Comparison of ENCODE assay signal across 18 mouse cellular contexts in genomic region chr15:80413070-80413469, GRCm38 (mm10).
"Had no signal": no experiment of that assay in that cellular context is flagged by ENCODE, and none has a peak within 500 bp of the region (broad histone marks: within the 10 kb centered on the region; RNA-seq: fewer than 3 reads in every experiment).

No protein-coding gene starts in this region.

- H3K4me3 ChIP-seq: left cerebral cortex, adult 2 months; limb, embryonic 12.5 days; liver, embryonic 13.5 days; lung, embryonic 15.5 days; midbrain, embryonic 13.5 days; neural tube, embryonic 13.5 days; stomach, embryonic 15.5 days had no signal

- H3K27me3 ChIP-seq: limb, embryonic 12.5 days; liver, embryonic 13.5 days; lung, embryonic 15.5 days; neural tube, embryonic 13.5 days; stomach, embryonic 15.5 days had no signal

- H3K9me3 ChIP-seq: limb, embryonic 12.5 days; liver, embryonic 13.5 days; lung, embryonic 15.5 days; megakaryocyte, embryonic 14.5 days; midbrain, embryonic 13.5 days; neural tube, embryonic 13.5 days; stomach, embryonic 15.5 days had no signal

- H3K9ac ChIP-seq: limb, embryonic 12.5 days; liver, embryonic 13.5 days; liver, postnatal 0 days; lung, embryonic 15.5 days; midbrain, embryonic 13.5 days; neural tube, embryonic 13.5 days; stomach, embryonic 15.5 days had no signal

- ATAC-seq: liver, postnatal 0 days; midbrain, embryonic 13.5 days had no signal

- H3K4me2 ChIP-seq: limb, embryonic 12.5 days; liver, embryonic 13.5 days; lung, embryonic 15.5 days; midbrain, embryonic 13.5 days; neural tube, embryonic 13.5 days; stomach, embryonic 15.5 days had no signal

- H3K36me3 ChIP-seq: limb, embryonic 12.5 days; liver, embryonic 13.5 days; lung, embryonic 15.5 days; midbrain, embryonic 13.5 days; neural tube, embryonic 13.5 days; stomach, embryonic 15.5 days had no signal

- H3K27ac ChIP-seq: left cerebral cortex, adult 2 months; limb, embryonic 12.5 days; liver, embryonic 13.5 days; lung, embryonic 15.5 days; macrophage; midbrain, embryonic 13.5 days; neural tube, embryonic 13.5 days; stomach, embryonic 15.5 days had no signal

- DNase-seq: kidney, adult 8-10 months; kidney, postnatal 25 days; liver; liver, embryonic 13.5 days; liver, postnatal 0 days; lung, postnatal 14 days; retina, postnatal 1 day; right cerebral cortex, postnatal 4 days; thymus, adult 2 months; thymus, postnatal 25 days had no signal

- H3K4me1 ChIP-seq: liver, embryonic 13.5 days; midbrain, embryonic 13.5 days; stomach, embryonic 15.5 days had no signal
